Mouse (Mus musculus) intestine, embryonic 16.5 days (tissue): ENCODE results near the gene 1700025G04Rik. TPM values are rescaled to one million over a fixed set of nuclear protein-coding genes. Genes with fewer than 3 reads are reported as not detected.

ENCODE experiments used
- ATAC-seq: fragments of 200-750 bp; cut with Nextera tagmentation; 2 replicates; pipeline ENCODE4 v1.8.0; 2017; ENCODE audit warnings: moderate TSS enrichment, moderate library complexity
- H3K27ac ChIP-seq: fragments of 300-500 bp; sonication (generic); 2 replicates; pipeline ENCODE4 v1.5.1; 2014; ENCODE audit warnings: mild to moderate bottlenecking, low read length
- H3K27me3 ChIP-seq: fragments of 300-500 bp; sonication (generic); replicated peaks from 2 replicates; pipeline ENCODE4 v1.6.1; 2014; ENCODE audit warnings: low read length, control low read depth, mixed read lengths; ENCODE audit not compliant: control insufficient read depth, insufficient read depth
- H3K36me3 ChIP-seq: fragments of 300-500 bp; sonication (generic); 2 replicates; pipeline ENCODE4 v1.6.1; 2014; ENCODE audit warnings: low read length, control low read depth; ENCODE audit not compliant: control insufficient read depth, insufficient read depth
- H3K4me1 ChIP-seq: fragments of 300-500 bp; sonication (generic); 2 replicates; pipeline ENCODE4 v1.6.1; 2014; ENCODE audit warnings: low read length, control low read depth, mixed read lengths; ENCODE audit not compliant: control insufficient read depth, insufficient read depth
- H3K4me2 ChIP-seq: fragments of 300-500 bp; sonication (generic); 2 replicates; pipeline ENCODE4 v1.6.1; 2014; ENCODE audit warnings: low read depth, low read length, control low read depth
- H3K4me3 ChIP-seq: fragments of 300-500 bp; sonication (generic); 2 replicates; pipeline ENCODE4 v1.5.1; 2014; ENCODE audit warnings: mild to moderate bottlenecking, low read length
- H3K9ac ChIP-seq: fragments of 300-500 bp; sonication (generic); 2 replicates; pipeline ENCODE4 v1.6.1; 2014; ENCODE audit warnings: low read depth, low read length
- H3K9me3 ChIP-seq: fragments of 300-500 bp; sonication (generic); 2 replicates; pipeline ENCODE4 v1.6.1; 2016; ENCODE audit warnings: low read length, control low read depth; ENCODE audit not compliant: control insufficient read depth
- WGBS: fragments of 180-500 bp; shearing (Covaris S2); extraction: QIAGEN DNeasy Blood & Tissue Kit; methylation state at CpG from one replicate; pipeline ENCODE4 v1.1.7; 2014; 5-methylcytosine and 5-hydroxymethylcytosine counted together
- polyA plus RNA-seq: library from polyadenylated mRNA; unstranded; fragments of >200 nt; fragmentation: Nextera tagmentation; extraction: Ambion mirVana; gene quantifications from 2 replicates; pipeline ENCODE4 v1.2.1, GENCODE M21; 2015

Gene 1700025G04Rik
- polyA plus RNA-seq, 1 experiment from 2014 or later, result 18.5 TPM

DNA sequence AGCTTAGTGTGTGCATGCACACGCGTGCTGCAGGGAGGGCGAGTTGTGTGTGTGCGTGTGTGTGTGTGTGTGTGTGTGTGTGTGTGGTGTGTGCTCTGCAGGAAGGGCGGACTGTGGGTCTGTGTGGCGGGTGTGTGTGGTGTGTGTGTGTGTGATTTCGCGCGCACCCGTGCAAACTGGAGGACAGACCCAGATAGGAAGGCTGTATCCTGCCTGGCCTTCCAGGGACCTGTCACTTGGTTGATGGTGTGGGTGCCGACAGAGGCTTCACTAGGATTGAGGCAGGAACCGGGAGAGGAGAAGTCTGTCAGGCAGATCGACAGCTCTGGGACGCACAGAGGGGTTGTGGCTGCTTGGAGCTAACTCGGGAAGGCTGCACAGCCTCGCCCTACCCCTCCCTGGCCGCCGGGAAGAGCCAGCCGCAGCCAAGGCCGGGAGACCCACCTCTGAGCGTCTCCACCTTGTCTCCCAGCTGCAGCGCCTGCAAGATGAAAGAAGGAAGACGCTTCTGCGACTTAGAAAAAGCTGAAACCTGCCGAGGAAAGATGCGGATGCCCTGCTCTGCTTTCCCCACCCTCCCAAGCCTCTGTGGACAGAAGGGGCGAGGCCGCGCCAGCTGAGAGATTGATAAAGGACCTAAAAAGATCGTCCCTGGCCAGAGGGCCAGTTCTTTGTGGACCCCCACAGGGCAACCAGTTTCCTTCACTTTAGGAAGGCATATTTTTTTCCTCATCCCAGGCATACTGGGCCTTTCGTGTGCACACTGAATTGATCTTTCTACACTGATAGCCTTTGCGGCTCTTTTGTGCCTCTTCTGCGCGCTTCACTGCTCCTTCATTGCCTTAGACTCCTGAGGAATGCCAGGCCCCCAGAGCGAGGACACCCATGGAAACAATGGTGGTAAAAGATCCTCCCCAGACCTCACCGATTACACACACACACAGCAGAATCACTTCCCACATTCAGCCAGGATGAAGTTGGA, 930 bp upstream of the 1700025G04Rik start:
- no peaks in the 10 kb centered on the region for H3K27me3 ChIP-seq
- no peaks in the 10 kb centered on the region for H3K9me3 ChIP-seq
- H3K36me3 ChIP-seq, result no peaks in the 10 kb centered on the region
- H3K4me3 ChIP-seq, result peak overlapping the region; percentile 99
- peak; percentile 63; the same call in 1 of the 2 replicates for ATAC-seq
- H3K4me2 ChIP-seq, result peak overlapping the region; percentile 93
- H3K27ac ChIP-seq, result peak overlapping the region; percentile 86
- H3K9ac ChIP-seq, result peak overlapping the region; percentile 98
- WGBS, result 2% methylated on average over 36 of the region's 36 CpGs
- H3K4me1 ChIP-seq, result peaks cover 24% of the 10 kb centered on the region

DNA sequence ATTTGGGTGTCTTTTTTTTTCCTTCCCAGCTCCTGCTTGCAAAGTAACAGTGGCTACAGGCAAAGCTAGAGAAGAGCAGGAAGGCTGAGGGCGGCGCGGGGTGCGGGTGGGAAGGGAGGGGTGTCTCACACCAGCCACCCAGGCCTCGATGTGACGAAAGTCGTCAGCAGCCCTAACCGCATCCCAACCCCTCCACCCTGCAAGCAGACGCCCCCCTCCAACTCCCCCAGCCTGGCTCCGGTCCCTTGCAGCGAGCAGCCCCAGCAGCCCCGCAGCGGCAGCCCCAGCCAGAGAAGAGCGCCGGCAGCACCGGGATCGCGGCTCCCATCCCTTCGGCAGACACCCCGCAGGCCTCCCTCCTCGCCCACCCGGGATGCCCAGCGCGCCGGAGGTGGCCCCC, 399 bp downstream of the 1700025G04Rik start:
- Histone ChIP-seq H3K27me3 (no peaks in the 10 kb centered on the region), H3K27ac (peak overlapping the region; percentile 87), H3K4me3 (peak overlapping the region; percentile 99), H3K4me2 (peak overlapping the region; percentile 93), H3K9ac (peak overlapping the region; percentile 98), H3K9me3 (no peaks in the 10 kb centered on the region), H3K4me1 (peaks cover 36% of the 10 kb centered on the region), H3K36me3 (no peaks in the 10 kb centered on the region)
- under 1% methylated on average over 25 of the region's 25 CpGs for WGBS
- ATAC-seq, result peak; percentile 25

DNA sequence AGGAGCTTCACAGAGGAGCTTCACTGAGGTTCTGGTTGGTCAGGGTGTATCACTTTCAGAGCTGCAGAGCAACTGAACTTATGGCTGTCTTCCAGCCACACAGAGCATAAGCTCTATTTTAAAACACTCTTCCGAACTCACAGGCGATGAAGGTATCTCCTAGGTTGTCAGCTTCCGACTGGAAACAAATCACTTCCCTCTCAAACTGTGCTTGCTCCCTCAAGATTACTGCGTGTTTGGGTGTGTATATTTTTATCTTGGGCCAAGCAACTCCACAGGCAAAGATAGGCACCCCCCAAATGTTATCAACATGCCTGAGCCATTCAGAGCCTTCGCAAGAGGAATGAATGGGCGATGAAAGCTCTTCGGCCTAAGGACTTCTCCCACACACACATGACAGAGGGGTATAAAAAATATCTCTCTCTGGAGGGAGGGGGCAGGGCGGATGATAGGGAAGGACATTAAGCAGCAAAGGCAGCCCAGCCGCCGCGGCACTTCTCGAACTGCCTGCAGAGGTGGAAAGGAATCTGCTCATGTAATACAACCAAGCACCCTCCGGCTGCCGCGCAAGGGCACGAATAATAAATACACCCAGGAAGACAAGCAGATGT, 1.0 kb downstream of the 1700025G04Rik start:
- WGBS, result 4% methylated on average over 16 of the region's 16 CpGs
- Histone ChIP-seq H3K4me2 (peak overlapping the region; percentile 93), H3K4me3 (peak overlapping the region; percentile 99), H3K4me1 (peaks cover 39% of the 10 kb centered on the region), H3K9me3 (no peaks in the 10 kb centered on the region), H3K27ac (peak overlapping the region; percentile 87), H3K36me3 (no peaks in the 10 kb centered on the region), H3K9ac (peak overlapping the region; percentile 98), H3K27me3 (no peaks in the 10 kb centered on the region)
- ATAC-seq, result no peak

DNA sequence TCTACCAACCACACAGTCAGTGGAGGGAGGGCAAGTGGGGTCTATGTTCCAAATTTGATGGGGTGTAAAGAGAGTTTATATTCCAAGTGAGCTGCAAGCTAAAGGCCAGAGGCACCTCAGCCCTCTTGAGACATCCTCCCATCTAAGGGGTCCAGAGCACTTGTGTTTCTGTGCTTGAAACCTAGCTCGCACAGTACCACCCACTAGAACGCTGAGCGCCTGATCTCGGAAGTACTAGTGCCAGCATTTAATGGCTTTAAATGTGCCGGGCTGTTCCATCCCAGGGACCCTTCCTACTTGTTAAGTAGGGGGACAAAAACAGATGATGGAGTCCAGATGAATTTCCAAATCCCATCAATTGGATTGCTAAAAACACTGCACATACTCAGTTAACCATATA, 1.9 kb downstream of the 1700025G04Rik start:
- no peaks in the 10 kb centered on the region for H3K9me3 ChIP-seq
- 74% methylated on average over 5 of the region's 5 CpGs for WGBS
- no peaks in the 10 kb centered on the region for H3K27me3 ChIP-seq
- H3K9ac ChIP-seq, result 0 out of 2 replicates have a peak overlapping the region, but pooled peaks have one; percentile 24
- H3K36me3 ChIP-seq, result no peaks in the 10 kb centered on the region
- ATAC-seq, result no peak
- no peak overlapping the region for H3K27ac ChIP-seq
- H3K4me1 ChIP-seq, result peaks cover 39% of the 10 kb centered on the region
- H3K4me3 ChIP-seq, result peak overlapping the region; percentile 99; the same call in 1 of the 2 replicates
- H3K4me2 ChIP-seq, result peak overlapping the region; percentile 93

- ATAC-seq, result no peak
- Histone ChIP-seq H3K9me3 (no peaks in the 10 kb centered on the region), H3K4me1 (peaks cover 39% of the 10 kb centered on the region), H3K36me3 (no peaks in the 10 kb centered on the region), H3K4me3 (no peak overlapping the region), H3K9ac (no peak overlapping the region), H3K27ac (no peak overlapping the region), H3K4me2 (no peak overlapping the region), H3K27me3 (no peaks in the 10 kb centered on the region)
- 68% methylated on average over 3 of the region's 3 CpGs for WGBS
Observed at GRCm38 (mm10) chr1:152086951-152087350, 3.0 kb downstream of the 1700025G04Rik start.

GRCm38 (mm10) chr1:152085561-152085960, 4.4 kb downstream of the 1700025G04Rik start:
- H3K27ac ChIP-seq, result no peak overlapping the region
- H3K9me3 ChIP-seq, result no peaks in the 10 kb centered on the region
- 73% methylated on average over 5 of the region's 5 CpGs for WGBS
- H3K27me3 ChIP-seq, result no peaks in the 10 kb centered on the region
- no peak overlapping the region for H3K9ac ChIP-seq
- H3K36me3 ChIP-seq, result no peaks in the 10 kb centered on the region
- ATAC-seq, result no peak
- H3K4me1 ChIP-seq, result peaks cover 35% of the 10 kb centered on the region
- H3K4me2 ChIP-seq, result no peak overlapping the region
- no peak overlapping the region for H3K4me3 ChIP-seq

DNA sequence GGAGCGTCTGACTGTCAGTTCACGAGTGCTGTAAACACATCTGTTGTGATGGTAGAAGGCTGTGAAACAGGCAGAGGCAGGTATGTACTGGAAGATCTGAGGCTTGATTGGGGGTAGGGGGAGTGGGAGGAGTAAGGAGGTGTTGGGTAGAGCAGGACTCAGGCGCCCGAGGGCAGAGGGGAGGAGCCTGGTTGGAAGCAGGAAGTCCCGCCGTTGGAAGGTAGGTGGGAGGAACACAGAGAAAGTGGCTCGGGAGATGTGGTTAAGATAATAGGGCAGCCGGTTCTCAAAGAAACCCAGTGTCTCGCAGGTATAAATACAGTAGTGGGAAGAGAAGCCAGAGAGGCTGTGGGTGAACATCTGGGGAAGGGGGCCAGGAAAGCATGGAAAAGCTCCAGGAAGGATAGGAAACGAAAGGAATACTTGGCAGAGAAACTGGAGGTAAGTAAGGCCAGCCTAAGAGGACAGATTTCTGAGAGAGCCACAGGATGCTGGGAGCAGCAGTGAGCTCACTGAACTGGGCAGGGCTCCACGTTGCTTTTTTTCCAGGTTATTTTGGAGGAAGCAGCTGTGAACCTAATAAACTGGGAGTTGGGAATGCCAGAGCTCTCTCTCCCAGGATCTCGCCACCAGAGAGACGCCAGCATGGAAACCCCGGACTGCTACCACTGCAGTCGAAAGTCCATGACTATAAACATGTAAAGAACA, 5.1 kb downstream of the 1700025G04Rik start:
- Histone ChIP-seq H3K4me3 (peak overlapping the region; percentile 32), H3K9me3 (no peaks in the 10 kb centered on the region), H3K27me3 (no peaks in the 10 kb centered on the region), H3K4me2 (peak overlapping the region; percentile 50), H3K36me3 (no peaks in the 10 kb centered on the region), H3K9ac (peak overlapping the region; percentile 53), H3K27ac (peak overlapping the region; percentile 43; the same call in 1 of the 2 replicates), H3K4me1 (peaks cover 35% of the 10 kb centered on the region)
- peak; percentile 71 for ATAC-seq
- 16% methylated on average over 15 of the region's 15 CpGs for WGBS

- H3K27ac ChIP-seq, result no peak overlapping the region
- 59% methylated on average over 8 of the region's 8 CpGs for WGBS
- H3K36me3 ChIP-seq, result no peaks in the 10 kb centered on the region
- H3K27me3 ChIP-seq, result no peaks in the 10 kb centered on the region
- peaks cover 22% of the 10 kb centered on the region for H3K4me1 ChIP-seq
- H3K4me3 ChIP-seq, result no peak overlapping the region
- no peaks in the 10 kb centered on the region for H3K9me3 ChIP-seq
- no peak for ATAC-seq
- H3K4me2 ChIP-seq, result no peak overlapping the region
- H3K9ac ChIP-seq, result no peak overlapping the region
Observed at GRCm38 (mm10) chr1:152081954-152082711, 7.8 kb downstream of the 1700025G04Rik start.
